Mouse (Mus musculus): ENCODE measurements at regions not wholly inside any gene's neighbourhood (a gene's known extent, or its start where the extent isn't known, plus 50 kb on each side); places are given as distances from the start of the nearest gene placed in this dataset.

GRCm38 (mm10) chr11:19470648-19471341 lies 452.0 kb upstream of the Meis1 start:
- no peak for DNase-seq

GRCm38 (mm10) chr11:19475068-19475786 lies 448.9 kb upstream of the Spred2 start:
- peak; percentile 29 for DNase-seq

GRCm38 (mm10) chr11:19493089-19493756 lies 431.0 kb upstream of the Spred2 start:
- DNase-seq: no peak

- no peak for DNase-seq
These were observed 402.5 kb upstream of the Spred2 start for GRCm38 (mm10) chr11:19521721-19522120.

- peak; percentile 62 for DNase-seq
These were observed 400.2 kb upstream of the Spred2 start for GRCm38 (mm10) chr11:19523853-19524487.

GRCm38 (mm10) chr11:19529126-19529525 lies 395.0 kb upstream of the Spred2 start:
- DNase-seq: no peak

- DNase-seq: no peak
These were observed 393.5 kb upstream of the Spred2 start for GRCm38 (mm10) chr11:19530652-19531051.

- DNase-seq: peak; percentile 79
These were observed 392.7 kb upstream of the Spred2 start for GRCm38 (mm10) chr11:19531255-19532003.

- DNase-seq: no peak
These were observed 391.3 kb upstream of the Spred2 start for GRCm38 (mm10) chr11:19532867-19533266.

- no peak for DNase-seq
These were observed 390.5 kb upstream of the Spred2 start for GRCm38 (mm10) chr11:19533701-19534100.

- no peak for DNase-seq
These were observed 389.0 kb upstream of the Spred2 start for GRCm38 (mm10) chr11:19535215-19535614.

- peak; percentile 42 for DNase-seq
These were observed 377.9 kb upstream of the Spred2 start for GRCm38 (mm10) chr11:19546226-19546625.

GRCm38 (mm10) chr11:19554316-19554946 lies 369.7 kb upstream of the Spred2 start:
- peak; percentile 56 for DNase-seq

GRCm38 (mm10) chr11:19554947-19555770 lies 369.0 kb upstream of the Spred2 start:
- DNase-seq: no peak

- no peak for DNase-seq
These were observed 363.7 kb upstream of the Spred2 start for GRCm38 (mm10) chr11:19560452-19560851.

GRCm38 (mm10) chr11:19562668-19563067 lies 361.5 kb upstream of the Spred2 start:
- DNase-seq: no peak

- no peak for DNase-seq
These were observed 338.9 kb upstream of the Spred2 start for GRCm38 (mm10) chr11:19585228-19585627.

- DNase-seq: no peak
These were observed 331.4 kb upstream of the Spred2 start for GRCm38 (mm10) chr11:19592506-19593355.

- no peak for DNase-seq
These were observed 329.1 kb upstream of the Spred2 start for GRCm38 (mm10) chr11:19595107-19595506.

- DNase-seq: no peak
These were observed 327.8 kb upstream of the Spred2 start for GRCm38 (mm10) chr11:19596336-19596735.
